19 mouse cellular contexts compared by ENCODE assay signal in genomic region chr13:21930981-21931380, GRCm38 (mm10). TPM values are rescaled to one million over a fixed set of nuclear protein-coding genes. Genes with fewer than 3 reads are reported as not detected.
DNase-seq lines count a peak whose midpoint lies in the region; ATAC-seq and TF ChIP-seq lines count a peak whose summit lies in the region.
"Had no signal": no experiment of that assay in that cellular context is flagged by ENCODE, and none has a peak within 500 bp of the region (broad histone marks: within the 10 kb centered on the region; RNA-seq: fewer than 3 reads in every experiment).

No protein-coding gene starts in this region.

- H3K9me3 ChIP-seq in intestine, embryonic 14.5 days (ENCODE audit: control insufficient read depth, low read length) = no peaks in the 10 kb centered on the region
- H3K9me3 ChIP-seq in intestine, embryonic 16.5 days (ENCODE audit: control insufficient read depth, low read length) = no peaks in the 10 kb centered on the region
- H3K9me3 ChIP-seq in CH12.LX (replicated peaks; ENCODE audit: low read length) (no peaks in the 10 kb centered on the region), MEL (replicated peaks; ENCODE audit: insufficient read depth, low read length) (no peaks in the 10 kb centered on the region)
- no peaks in the 10 kb centered on the region for H3K9me3 ChIP-seq in liver, embryonic 11.5 days (ENCODE audit: control insufficient read depth, low read length)
- H3K9me3 ChIP-seq: G1E; heart, embryonic 15.5 days; kidney, embryonic 15.5 days; neural tube, embryonic 13.5 days had no signal

- no peaks in the 10 kb centered on the region for H3K36me3 ChIP-seq in intestine, embryonic 14.5 days (ENCODE audit: control insufficient read depth, insufficient read depth, low read length)
- H3K36me3 ChIP-seq in intestine, embryonic 16.5 days (ENCODE audit: control insufficient read depth, insufficient read depth, low read length) = no peaks in the 10 kb centered on the region
- H3K36me3 ChIP-seq in CH12.LX (replicated peaks in 1 of 2; ENCODE audit: control insufficient read depth in 1 of 2, insufficient read depth in 1 of 2, low read length in 1 of 2) (no peaks in the 10 kb centered on the region), MEL (ENCODE audit: control insufficient read depth in 1 of 2, insufficient read depth in 2 of 2, low read length in 2 of 2) (peaks cover 0 to 8% of the 10 kb centered on the region in 2 experiments; a peak in 1 of 4 replicates)
- H3K36me3 ChIP-seq in liver, embryonic 11.5 days (ENCODE audit: control insufficient read depth, insufficient read depth, low read length) = no peaks in the 10 kb centered on the region
- H3K36me3 ChIP-seq: G1E; heart, embryonic 15.5 days; kidney, embryonic 15.5 days; neural tube, embryonic 13.5 days had no signal

- TF ChIP-seq RAD21 in CH12.LX (IDR thresholded peaks at IDR 0.05; ENCODE audit: low read depth, low read length) = no peak
- TF ChIP-seq RAD21 in MEL (IDR thresholded peaks at IDR 0.05; ENCODE audit: low read depth, low read length) = no peak

- peak; percentile 52 for DNase-seq in intestine, embryonic 14.5 days (ENCODE audit: low spot score)
- DNase-seq in CH12.LX (ENCODE audit: extremely low read depth) = no peak
- peak; percentile 75 for DNase-seq in MEL (ENCODE audit: low read depth, low spot score)
- peak; percentile 44 for DNase-seq in liver, embryonic 11.5 days (ENCODE audit: low spot score)
- DNase-seq in cerebellum, adult 8-10 months = no peak
- no peak for DNase-seq in adrenal gland, adult 18-20 months (ENCODE audit: low spot score in 2 of 2)
- DNase-seq: cerebellum, adult 9-11 months; gastrocnemius, postnatal 10 days; layer of hippocampus, adult 9-11 months; lung, adult 2 months had no signal

- no peak overlapping the region for H3K27ac ChIP-seq in intestine, embryonic 14.5 days (ENCODE audit: low read depth)
- H3K27ac ChIP-seq in intestine, embryonic 16.5 days (ENCODE audit: low read length) = no peak overlapping the region
- H3K27ac ChIP-seq in CH12.LX (ENCODE audit: insufficient read depth, low read depth) = no peak overlapping the region
- H3K27ac ChIP-seq in MEL (ENCODE audit: control insufficient read depth, low read depth, low read length) = no peak overlapping the region
- no peak overlapping the region for H3K27ac ChIP-seq in liver, embryonic 11.5 days (ENCODE audit: low read depth, low read length)
- H3K27ac ChIP-seq: heart, embryonic 15.5 days; hindbrain, postnatal 0 days; kidney, embryonic 15.5 days; neural tube, embryonic 13.5 days had no signal

- H3K4me2 ChIP-seq in intestine, embryonic 14.5 days (ENCODE audit: low read length) = no peak overlapping the region
- H3K4me2 ChIP-seq in intestine, embryonic 16.5 days (ENCODE audit: low read depth, low read length) = no peak overlapping the region
- H3K4me2 ChIP-seq in CH12.LX (ENCODE audit: insufficient read depth, low read depth, poor library complexity, severe bottlenecking) = peak overlapping the region; percentile 31; the same call in 1 of the 2 replicates
- H3K4me2 ChIP-seq in liver, embryonic 11.5 days = peak overlapping the region; percentile 61
- H3K4me2 ChIP-seq: heart, embryonic 15.5 days; kidney, embryonic 15.5 days; neural tube, embryonic 13.5 days had no signal

- no peaks in the 10 kb centered on the region for H3K27me3 ChIP-seq in intestine, embryonic 14.5 days (replicated peaks; ENCODE audit: control insufficient read depth, insufficient read depth, low read length)
- no peaks in the 10 kb centered on the region for H3K27me3 ChIP-seq in intestine, embryonic 16.5 days (replicated peaks; ENCODE audit: control insufficient read depth, insufficient read depth, low read length)
- H3K27me3 ChIP-seq in CH12.LX (replicated peaks) = no peaks in the 10 kb centered on the region
- H3K27me3 ChIP-seq in MEL (ENCODE audit: control insufficient read depth in 1 of 2, insufficient read depth in 2 of 2, low read length in 2 of 2) = no peaks in the 10 kb centered on the region
- no peaks in the 10 kb centered on the region for H3K27me3 ChIP-seq in liver, embryonic 11.5 days (replicated peaks; ENCODE audit: control insufficient read depth, insufficient read depth, low read length)
- H3K27me3 ChIP-seq: heart, embryonic 15.5 days; kidney, embryonic 15.5 days had no signal

- dilution Hi-C loops in CH12.LX (cut with MboI; ENCODE audit: extremely low pct_ligation_motif_present, extremely low pct_unique_long_range_greater_than_20kb, low sequenced_read_pairs) = no loop called here

- TF ChIP-seq POLR2A in CH12.LX (IDR thresholded peaks at IDR 0.05; ENCODE audit: low read depth, low read length) (no peak), MEL (IDR thresholded peaks at IDR 0.05; ENCODE audit: control insufficient read depth in 1 of 2, insufficient read depth in 1 of 2, low read depth in 1 of 2, low read length in 2 of 2, poor library complexity in 1 of 2) (no peak)

- 30% methylated on average over 10 of the region's 10 CpGs for WGBS in intestine, embryonic 14.5 days
- 29% methylated on average over 10 of the region's 10 CpGs for WGBS in intestine, embryonic 16.5 days
- WGBS in liver, embryonic 11.5 days = 6% methylated on average over 10 of the region's 10 CpGs

- TF ChIP-seq CTCF in CH12.LX (conservative IDR thresholded peaks at IDR 0.05 in 1 of 2, IDR thresholded peaks at IDR 0.05 in 1 of 2; ENCODE audit: low read depth in 2 of 2, low read length in 2 of 2) = no peak
- TF ChIP-seq CTCF in MEL (IDR thresholded peaks at IDR 0.05 in 2 of 3, conservative IDR thresholded peaks at IDR 0.05 in 1 of 3; ENCODE audit: control insufficient read depth in 1 of 3, insufficient read depth in 1 of 3, low read depth in 2 of 3, low read length in 3 of 3, poor library complexity in 1 of 3, severe bottlenecking in 1 of 3) = no peak

- no peak overlapping the region for H3K4me3 ChIP-seq in intestine, embryonic 14.5 days (ENCODE audit: low read depth, low read length)
- no peak overlapping the region for H3K4me3 ChIP-seq in intestine, embryonic 16.5 days (ENCODE audit: low read length)
- no peak overlapping the region for H3K4me3 ChIP-seq in CH12.LX (replicated peaks in 1 of 3; ENCODE audit: low read depth in 2 of 3, low read length in 2 of 3, poor library complexity in 1 of 3)
- no peak overlapping the region for H3K4me3 ChIP-seq in MEL (ENCODE audit: control insufficient read depth in 1 of 2, insufficient read depth in 1 of 2, low read depth in 2 of 2, low read length in 2 of 2)
- H3K4me3 ChIP-seq in liver, embryonic 11.5 days (ENCODE audit: low read depth, low read length) = peak overlapping the region; percentile 36
- H3K4me3 ChIP-seq: heart, embryonic 15.5 days; kidney, embryonic 15.5 days; neural tube, embryonic 13.5 days had no signal

- TF ChIP-seq EP300 in CH12.LX (IDR thresholded peaks at IDR 0.05; ENCODE audit: low read length) = no peak
- TF ChIP-seq EP300 in MEL (IDR thresholded peaks at IDR 0.05; ENCODE audit: low read depth in 1 of 2, low read length in 2 of 2) = no peak

- H3K79me2 ChIP-seq in CH12.LX (replicated peaks; ENCODE audit: control insufficient read depth, extremely low read depth, insufficient read depth, poor library complexity, severe bottlenecking) (no peaks in the 10 kb centered on the region), MEL (ENCODE audit: control insufficient read depth, insufficient read depth, low read length, poor library complexity) (no peaks in the 10 kb centered on the region)

- no peak overlapping the region for H3K9ac ChIP-seq in intestine, embryonic 14.5 days (ENCODE audit: low read length)
- no peak overlapping the region for H3K9ac ChIP-seq in intestine, embryonic 16.5 days (ENCODE audit: low read depth, low read length)
- no peak overlapping the region for H3K9ac ChIP-seq in CH12.LX (ENCODE audit: insufficient read depth, low read depth)
- no peak overlapping the region for H3K9ac ChIP-seq in MEL (ENCODE audit: control insufficient read depth, low read depth, low read length, poor library complexity, severe bottlenecking)
- no peak overlapping the region for H3K9ac ChIP-seq in liver, embryonic 11.5 days (ENCODE audit: low read depth, low read length)
- H3K9ac ChIP-seq: heart, embryonic 15.5 days; kidney, embryonic 15.5 days; neural tube, embryonic 13.5 days had no signal

- no peak for ATAC-seq in intestine, embryonic 14.5 days (replicated peaks; ENCODE audit: low FRiP score, low TSS enrichment, low read depth)
- ATAC-seq in intestine, embryonic 16.5 days = no peak
- peak; percentile 78 for ATAC-seq in liver, embryonic 11.5 days (replicated peaks; ENCODE audit: low FRiP score)
- ATAC-seq: forebrain, embryonic 16.5 days; hindbrain, postnatal 0 days had no signal

- H3K4me1 ChIP-seq in intestine, embryonic 14.5 days (replicated peaks; ENCODE audit: control insufficient read depth, insufficient read depth, low read length) = 0 out of 2 replicates have a peak, but pooled peaks cover 4% of the 10 kb centered on the region
- H3K4me1 ChIP-seq in intestine, embryonic 16.5 days (ENCODE audit: control insufficient read depth, insufficient read depth, low read length) = no peaks in the 10 kb centered on the region
- H3K4me1 ChIP-seq in CH12.LX (ENCODE audit: control insufficient read depth in 1 of 2, insufficient read depth in 2 of 2) = peaks cover 0 to 10% of the 10 kb centered on the region in 2 experiments; a peak in 2 of 4 replicates
- H3K4me1 ChIP-seq in MEL (ENCODE audit: control insufficient read depth in 1 of 2, insufficient read depth in 2 of 2, low read length in 2 of 2) = peaks cover 0 to 2% of the 10 kb centered on the region in 2 experiments; a peak in 1 of 4 replicates
- H3K4me1 ChIP-seq in liver, embryonic 11.5 days (replicated peaks; ENCODE audit: control insufficient read depth, insufficient read depth, low read length) = peaks cover 11% of the 10 kb centered on the region
- H3K4me1 ChIP-seq: neural tube, embryonic 13.5 days had no signal

- in situ Hi-C loops in CH12.LX (cut with MboI; ENCODE audit: low pct_ligation_motif_present, low pct_unique_long_range_greater_than_20kb, low sequenced_read_pairs) = loop anchor here (25.0 kb wide), 3 partner anchors 219 to 1581 kb away; partner anchors contain the start of genes Hist1h2ai, Hist1h2bl, Hist1h2bm and Hist1h3h

RNA-seq across cellular contexts. Expression of gene Zfp184, which starts 13.9 kb away (rescaled TPM):
- 9.8 and 13.8 TPM in 2 replicates for polyA plus RNA-seq in intestine, embryonic 14.5 days (2014; fragmentation: Nextera tagmentation; extraction: Ambion mirVana)
- 4.4 and 4.7 TPM in 2 replicates for polyA plus RNA-seq in intestine, embryonic 16.5 days (2015; fragmentation: Nextera tagmentation; extraction: Ambion mirVana)
- total RNA-seq in CH12.LX (2012; rRNA removed) = 2.3 and 3.1 TPM in 2 replicates
- total RNA-seq in CH12.LX (2014; rRNA removed) = 2.0 and 3.3 TPM in 2 replicates
- polyA plus RNA-seq in CH12.LX (2012; ENCODE audit: insufficient read length, low read depth) = 0.79 and 0.80 TPM in 2 replicates
- 0.42 and 0.52 TPM in 2 replicates for total RNA-seq in MEL (2012; rRNA removed)
- polyA plus RNA-seq in MEL (2012; ENCODE audit: insufficient read depth in 1 of 2, insufficient read length in 2 of 2, low read depth in 1 of 2, low replicate concordance in 2 of 2, missing spikeins in 1 of 2) = 1 to 10 TPM in 1 of 2 experiments, not detected in 1; 1.0 TPM
- 5.1 and 5.9 TPM in 2 replicates for polyA plus RNA-seq in liver, embryonic 11.5 days (2014; fragmentation: Nextera tagmentation; extraction: Ambion mirVana)
- 1 to 10 TPM in 1 of 2 experiments, under 1 TPM in 1; 0.80 to 1.5 TPM for total RNA-seq in adrenal gland, adult 18-20 months (2021)

RNA-seq across cellular contexts. Expression of gene Pom121l2, which starts 50.0 kb away (rescaled TPM):
- not detected in 2 replicates for polyA plus RNA-seq in intestine, embryonic 14.5 days (2014; fragmentation: Nextera tagmentation; extraction: Ambion mirVana)
- 0.10 TPM in 1 of 2 replicates, not detected in the other for polyA plus RNA-seq in intestine, embryonic 16.5 days (2015; fragmentation: Nextera tagmentation; extraction: Ambion mirVana)
- not detected in 2 replicates for total RNA-seq in CH12.LX (2012; rRNA removed)
- not detected in 2 replicates for total RNA-seq in CH12.LX (2014; rRNA removed)
- polyA plus RNA-seq in CH12.LX (2012; ENCODE audit: insufficient read length, low read depth) = not detected in 2 replicates
- total RNA-seq in MEL (2012; rRNA removed) = not detected in 2 replicates
- polyA plus RNA-seq in MEL (2012; ENCODE audit: insufficient read depth in 1 of 2, insufficient read length in 2 of 2, low read depth in 1 of 2, low replicate concordance in 2 of 2, missing spikeins in 1 of 2) = not detected
- not detected in 2 replicates for polyA plus RNA-seq in liver, embryonic 11.5 days (2014; fragmentation: Nextera tagmentation; extraction: Ambion mirVana)
- not detected for total RNA-seq in adrenal gland, adult 18-20 months (2021)
- total RNA-seq: G1E; gastrocnemius, postnatal 10 days; hindbrain, postnatal 0 days had no signal
- polyA plus RNA-seq: forebrain, embryonic 16.5 days; G1E; heart, embryonic 15.5 days; hindbrain, postnatal 0 days; lung, adult 2 months; neural tube, embryonic 13.5 days; small intestine, adult 2 months; stomach, embryonic 14.5 days had no signal

Comparison
In these comparisons a context has a peak if more than half of its experiments do, and no peak if none do; other contexts are left out.
1. DNase-seq: peak in intestine, embryonic 14.5 days (single experiment), MEL (single experiment) and liver, embryonic 11.5 days (single experiment); none in CH12.LX (single experiment), cerebellum, adult 8-10 months (single experiment) and adrenal gland, adult 18-20 months (0 of 2).
2. H3K4me2 ChIP-seq: peak in CH12.LX (single experiment) and liver, embryonic 11.5 days (single experiment); none in intestine, embryonic 14.5 days (single experiment) and intestine, embryonic 16.5 days (single experiment).